Mouse (Mus musculus): ENCODE results near the gene Mpped2. TPM values are rescaled to one million over a fixed set of nuclear protein-coding genes. Genes with fewer than 3 reads are reported as not detected.

Gene Mpped2
- polyA plus RNA-seq, 1 experiment from 2014 or later = 72.3 TPM

DNA sequence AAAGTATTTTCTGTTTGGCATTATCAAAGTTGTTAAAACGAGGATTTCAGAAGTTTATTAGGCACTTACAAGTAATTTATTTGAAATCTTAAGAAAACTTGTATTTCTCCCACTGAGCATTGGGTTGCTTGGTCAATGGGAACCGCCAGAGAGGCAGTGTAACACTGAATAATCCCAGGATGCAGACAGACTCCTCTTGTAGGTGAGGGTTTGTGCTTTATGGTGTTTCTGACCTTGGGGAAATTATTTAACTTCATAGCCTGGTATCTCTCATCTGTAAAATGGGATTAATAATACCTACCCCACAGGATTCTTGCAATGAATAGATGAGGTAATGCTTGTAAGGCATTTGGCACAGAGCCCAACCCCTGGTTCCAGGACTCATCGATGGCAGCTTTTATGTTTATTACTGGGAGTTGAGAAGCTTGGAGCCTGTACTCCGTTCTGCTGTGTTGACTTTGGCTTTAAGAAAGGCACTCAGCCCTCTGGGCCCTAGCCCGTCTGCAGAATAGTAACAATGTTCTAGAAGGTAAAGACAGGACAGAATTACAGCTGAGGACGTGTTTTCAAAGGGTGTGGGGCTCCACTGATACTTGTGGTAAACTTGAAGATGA, 37.0 kb downstream of the Mpped2 start:
- H3K27me3 ChIP-seq (replicated peaks) = no peaks in the 10 kb centered on the region

GRCm38 (mm10) chr2:106730608-106731007, 37.5 kb downstream of the Mpped2 start:
- no peak for ATAC-seq (ENCODE audit: extremely low read depth, insufficient number of reproducible peaks, low FRiP score, low TSS enrichment)

More for the DNA sequence above, 37.0 kb downstream of the Mpped2 start:
- Histone ChIP-seq H3K36me3 (peaks cover 22% of the 10 kb centered on the region), H3K9ac (0 out of 2 replicates have a peak overlapping the region, but pooled peaks have one; percentile 16), H3K4me3 (no peak overlapping the region), H3K4me1 (peaks cover 53% of the 10 kb centered on the region), H3K27ac (replicated peaks) (no peak overlapping the region), H3K4me2 (no peak overlapping the region), H3K9me3 (no peaks in the 10 kb centered on the region)
- no peak for ATAC-seq (ENCODE audit: extremely low read depth, insufficient number of reproducible peaks, low FRiP score, low TSS enrichment)
- WGBS = 47% methylated on average over 6 of the region's 6 CpGs

GRCm38 (mm10) chr2:106731478-106731877, 38.4 kb downstream of the Mpped2 start:
- Histone ChIP-seq H3K27ac (replicated peaks) (no peak overlapping the region), H3K27me3 (replicated peaks) (no peaks in the 10 kb centered on the region), H3K9me3 (no peaks in the 10 kb centered on the region), H3K4me3 (no peak overlapping the region), H3K36me3 (peaks cover 7% of the 10 kb centered on the region; the same call in 1 of the 2 replicates), H3K9ac (no peak overlapping the region), H3K4me2 (no peak overlapping the region), H3K4me1 (peaks cover 61% of the 10 kb centered on the region)
- WGBS = 77% methylated on average over 4 of the region's 4 CpGs
- no peak for ATAC-seq (ENCODE audit: extremely low read depth, insufficient number of reproducible peaks, low FRiP score, low TSS enrichment)

More at GRCm38 (mm10) chr2:106730608-106731007, 37.5 kb downstream of the Mpped2 start:
- Histone ChIP-seq H3K4me2 (no peak overlapping the region), H3K9ac (0 out of 2 replicates have a peak overlapping the region, but pooled peaks have one; percentile 16), H3K36me3 (peaks cover 16% of the 10 kb centered on the region), H3K4me1 (peaks cover 59% of the 10 kb centered on the region), H3K4me3 (no peak overlapping the region), H3K27me3 (replicated peaks) (no peaks in the 10 kb centered on the region), H3K9me3 (no peaks in the 10 kb centered on the region), H3K27ac (replicated peaks) (no peak overlapping the region)
- WGBS = 68% methylated on average over 8 of the region's 8 CpGs

DNA sequence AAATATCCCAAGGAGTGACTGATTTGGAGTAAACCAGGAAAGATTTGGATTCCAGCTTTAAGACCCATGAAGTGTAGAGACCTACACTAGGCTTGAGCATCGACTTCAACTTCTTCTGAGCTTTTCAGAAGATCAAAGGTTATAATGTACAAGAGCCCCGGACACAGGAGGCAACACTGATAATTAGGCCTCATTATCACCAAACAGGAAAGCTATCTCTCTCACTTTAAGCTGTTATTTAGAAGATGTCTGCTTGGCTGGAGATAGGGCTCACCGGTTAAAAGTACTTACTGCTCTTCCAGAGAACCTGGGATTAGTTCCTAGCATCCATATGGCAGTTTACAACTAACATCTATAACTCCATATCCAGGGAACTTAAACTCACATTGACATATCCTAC, 39.1 kb downstream of the Mpped2 start:
- Histone ChIP-seq H3K27ac (replicated peaks) (no peak overlapping the region), H3K4me3 (no peak overlapping the region), H3K9me3 (no peaks in the 10 kb centered on the region), H3K27me3 (replicated peaks) (no peaks in the 10 kb centered on the region), H3K4me1 (peaks cover 61% of the 10 kb centered on the region), H3K4me2 (no peak overlapping the region), H3K9ac (no peak overlapping the region), H3K36me3 (0 out of 2 replicates have a peak, but pooled peaks cover under 1% of the 10 kb centered on the region)
- ATAC-seq (ENCODE audit: extremely low read depth, insufficient number of reproducible peaks, low FRiP score, low TSS enrichment) = no peak
- 14% methylated on average over 3 of the region's 3 CpGs for WGBS

DNA sequence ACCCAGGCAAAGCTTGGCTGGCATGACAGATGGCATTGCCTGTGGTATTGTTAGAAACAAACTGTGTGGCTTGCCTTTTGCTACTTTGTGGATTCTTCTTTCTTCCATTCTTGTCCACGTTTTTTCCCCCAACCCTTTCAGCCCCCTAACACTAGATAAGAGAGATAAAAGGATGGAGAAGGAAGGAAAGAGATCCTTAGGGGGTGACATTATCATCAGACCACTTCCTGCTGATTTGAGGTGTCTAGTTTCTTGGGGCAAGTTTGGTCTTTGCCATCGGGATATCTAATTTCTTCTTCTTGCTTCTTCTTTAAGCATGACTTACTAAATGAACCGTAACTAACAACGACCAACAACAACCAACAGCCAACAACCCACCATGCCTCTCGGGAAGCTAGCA, 40.3 kb downstream of the Mpped2 start:
- Histone ChIP-seq H3K27me3 (replicated peaks) (no peaks in the 10 kb centered on the region), H3K4me1 (peaks cover 61% of the 10 kb centered on the region), H3K4me3 (no peak overlapping the region), H3K4me2 (no peak overlapping the region), H3K27ac (replicated peaks) (no peak overlapping the region), H3K9me3 (no peaks in the 10 kb centered on the region), H3K9ac (no peak overlapping the region), H3K36me3 (no peaks in the 10 kb centered on the region)
- 45% methylated on average over 5 of the region's 5 CpGs for WGBS
- no peak for ATAC-seq (ENCODE audit: extremely low read depth, insufficient number of reproducible peaks, low FRiP score, low TSS enrichment)

DNA sequence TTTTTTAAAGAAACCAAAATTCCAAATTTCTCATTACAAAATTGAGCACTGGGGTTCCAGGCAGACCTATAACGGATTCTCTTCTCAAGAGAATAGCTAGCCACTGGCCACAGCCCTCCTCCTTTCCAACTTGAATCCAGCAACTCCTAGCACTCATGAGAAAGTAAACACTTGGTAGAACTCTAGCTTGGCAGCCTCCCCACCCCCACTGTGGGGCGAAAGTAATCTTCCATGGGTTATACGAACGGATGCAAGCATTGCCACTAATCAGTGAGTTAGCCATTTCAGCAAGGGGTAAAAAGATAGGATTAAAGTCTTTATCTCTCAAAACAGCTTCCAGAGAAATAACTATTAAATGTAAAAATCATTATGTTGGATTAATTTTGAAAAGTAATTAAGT, 40.9 kb downstream of the Mpped2 start:
- H3K27me3 ChIP-seq (replicated peaks) = no peaks in the 10 kb centered on the region
- no peak overlapping the region for H3K9ac ChIP-seq
- 43% methylated on average over 4 of the region's 4 CpGs for WGBS
- ATAC-seq (ENCODE audit: extremely low read depth, insufficient number of reproducible peaks, low FRiP score, low TSS enrichment) = no peak
- H3K4me1 ChIP-seq = peaks cover 61% of the 10 kb centered on the region
- H3K36me3 ChIP-seq = 0 out of 2 replicates have a peak, but pooled peaks cover 2% of the 10 kb centered on the region
- H3K27ac ChIP-seq (replicated peaks) = no peak overlapping the region
- H3K4me2 ChIP-seq = no peak overlapping the region
- no peaks in the 10 kb centered on the region for H3K9me3 ChIP-seq
- H3K4me3 ChIP-seq = no peak overlapping the region

DNA sequence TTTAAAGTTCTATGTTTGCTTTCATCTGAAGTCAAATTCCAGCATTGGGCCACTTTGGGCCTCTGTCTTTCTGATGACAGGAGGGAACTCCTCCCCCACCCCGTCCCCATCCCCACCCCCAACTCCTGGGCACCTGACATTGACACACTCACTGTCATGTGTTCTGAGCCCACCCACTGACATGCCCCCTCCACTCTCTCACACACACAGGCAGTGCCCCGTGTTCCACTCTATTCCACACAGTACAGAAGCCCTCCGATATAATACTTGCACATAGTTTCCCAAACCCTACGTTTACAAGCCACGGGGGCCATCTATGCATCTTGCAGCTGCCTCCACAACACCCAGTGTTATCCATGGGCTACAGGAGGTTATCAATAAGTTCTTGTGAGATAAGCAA, 42.1 kb downstream of the Mpped2 start:
- H3K27me3 ChIP-seq (replicated peaks) = no peaks in the 10 kb centered on the region
- no peaks in the 10 kb centered on the region for H3K9me3 ChIP-seq
- H3K36me3 ChIP-seq = 0 out of 2 replicates have a peak, but pooled peaks cover 3% of the 10 kb centered on the region
- H3K4me3 ChIP-seq = no peak overlapping the region
- no peak overlapping the region for H3K9ac ChIP-seq
- no peak overlapping the region for H3K4me2 ChIP-seq
- no peak for ATAC-seq (ENCODE audit: extremely low read depth, insufficient number of reproducible peaks, low FRiP score, low TSS enrichment)
- no peak overlapping the region for H3K27ac ChIP-seq (replicated peaks)
- 60% methylated on average over 5 of the region's 5 CpGs for WGBS
- peaks cover 52% of the 10 kb centered on the region for H3K4me1 ChIP-seq

DNA sequence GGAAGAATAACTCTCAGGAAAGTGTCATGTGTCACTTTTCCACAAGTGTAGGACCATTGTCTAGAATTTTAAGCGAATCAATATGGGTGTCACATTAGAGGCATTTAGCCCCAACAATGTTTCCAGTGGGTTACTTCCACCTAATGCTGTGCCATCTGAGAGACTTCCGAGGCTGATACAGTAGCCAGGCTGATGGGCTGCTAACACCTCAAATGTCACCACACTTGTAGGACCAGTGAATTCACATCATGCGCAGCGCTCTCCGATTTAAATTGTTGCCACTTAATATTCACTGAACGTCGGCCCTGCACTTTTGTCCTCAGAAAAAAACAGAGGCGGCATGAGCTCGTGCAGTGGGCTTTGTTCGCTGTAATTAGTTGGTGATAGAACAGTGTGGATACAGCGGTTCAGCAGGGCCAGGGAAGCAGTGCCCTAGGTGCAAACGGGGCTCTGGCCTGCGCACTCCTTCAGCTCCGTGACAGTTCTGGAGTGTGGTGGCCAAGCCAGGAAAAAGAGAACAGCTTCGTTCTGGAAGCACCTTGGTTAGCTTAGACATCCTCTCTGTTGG, 42.8 kb downstream of the Mpped2 start:
- Histone ChIP-seq H3K36me3 (0 out of 2 replicates have a peak, but pooled peaks cover 3% of the 10 kb centered on the region), H3K4me1 (peaks cover 46% of the 10 kb centered on the region), H3K4me2 (no peak overlapping the region), H3K9ac (no peak overlapping the region), H3K4me3 (no peak overlapping the region), H3K9me3 (no peaks in the 10 kb centered on the region), H3K27ac (replicated peaks) (no peak overlapping the region), H3K27me3 (replicated peaks) (no peaks in the 10 kb centered on the region)
- no peak for ATAC-seq (ENCODE audit: extremely low read depth, insufficient number of reproducible peaks, low FRiP score, low TSS enrichment)
- WGBS = 79% methylated on average over 15 of the region's 15 CpGs

DNA sequence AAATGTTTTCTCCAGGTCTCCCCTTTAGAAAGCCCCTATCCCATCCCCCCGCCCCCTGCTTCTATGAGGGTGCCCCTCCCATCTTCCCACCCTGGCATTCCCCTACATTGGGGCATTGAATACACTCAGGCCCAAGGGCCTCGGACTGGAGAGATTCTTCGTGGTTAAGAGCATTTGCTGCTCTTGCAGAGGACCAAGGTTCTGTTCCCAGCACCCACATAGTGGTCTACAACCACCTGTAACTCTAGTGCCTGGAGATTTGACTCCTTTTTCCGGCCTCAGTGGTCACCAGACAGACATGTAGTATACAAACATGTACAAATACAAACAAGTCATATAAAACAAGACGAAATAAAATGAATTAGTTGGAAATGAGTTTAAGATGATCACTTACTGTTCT, 45.9 kb downstream of the Mpped2 start:
- Histone ChIP-seq H3K4me1 (peaks cover 16% of the 10 kb centered on the region), H3K9ac (no peak overlapping the region), H3K4me3 (no peak overlapping the region), H3K27ac (replicated peaks) (no peak overlapping the region), H3K36me3 (0 out of 2 replicates have a peak, but pooled peaks cover 9% of the 10 kb centered on the region), H3K27me3 (replicated peaks) (no peaks in the 10 kb centered on the region), H3K9me3 (no peaks in the 10 kb centered on the region), H3K4me2 (no peak overlapping the region)
- WGBS = 82% methylated on average over 5 of the region's 5 CpGs
- ATAC-seq (ENCODE audit: extremely low read depth, insufficient number of reproducible peaks, low FRiP score, low TSS enrichment) = no peak

- Histone ChIP-seq H3K9ac (no peak overlapping the region), H3K4me3 (no peak overlapping the region), H3K27ac (replicated peaks) (no peak overlapping the region), H3K27me3 (replicated peaks) (no peaks in the 10 kb centered on the region), H3K9me3 (no peaks in the 10 kb centered on the region), H3K4me2 (no peak overlapping the region), H3K4me1 (peaks cover 4% of the 10 kb centered on the region; the same call in 1 of the 2 replicates), H3K36me3 (peaks cover 14% of the 10 kb centered on the region)
- 82% methylated on average over 4 of the region's 4 CpGs for WGBS
- ATAC-seq (ENCODE audit: extremely low read depth, insufficient number of reproducible peaks, low FRiP score, low TSS enrichment) = no peak
Measured at GRCm38 (mm10) chr2:106744086-106744485, 51.0 kb downstream of the Mpped2 start.

GRCm38 (mm10) chr2:106744601-106745000, 51.5 kb downstream of the Mpped2 start:
- no peak overlapping the region for H3K4me2 ChIP-seq

GRCm38 (mm10) chr2:106745364-106745763, 52.3 kb downstream of the Mpped2 start:
- Histone ChIP-seq H3K4me1 (peaks cover 9% of the 10 kb centered on the region; the same call in 1 of the 2 replicates), H3K27ac (replicated peaks) (no peak overlapping the region), H3K4me2 (no peak overlapping the region), H3K36me3 (peaks cover 14% of the 10 kb centered on the region), H3K9ac (no peak overlapping the region), H3K9me3 (no peaks in the 10 kb centered on the region), H3K27me3 (replicated peaks) (no peaks in the 10 kb centered on the region), H3K4me3 (no peak overlapping the region)
- 79% methylated on average over 1 of the region's 1 CpGs for whole genome bisulfite sequencing
- no peak for ATAC-seq (ENCODE audit: extremely low read depth, insufficient number of reproducible peaks, low FRiP score, low TSS enrichment)

More at GRCm38 (mm10) chr2:106744601-106745000, 51.5 kb downstream of the Mpped2 start:
- peaks cover 4% of the 10 kb centered on the region; the same call in 1 of the 2 replicates for H3K4me1 ChIP-seq
- peaks cover 14% of the 10 kb centered on the region for H3K36me3 ChIP-seq
- H3K9ac ChIP-seq = no peak overlapping the region
- no peak for ATAC-seq (ENCODE audit: extremely low read depth, insufficient number of reproducible peaks, low FRiP score, low TSS enrichment)
- H3K4me3 ChIP-seq = no peak overlapping the region
- 75% methylated on average over 14 of the region's 14 CpGs for WGBS
- no peaks in the 10 kb centered on the region for H3K27me3 ChIP-seq (replicated peaks)
- H3K27ac ChIP-seq (replicated peaks) = no peak overlapping the region
- H3K9me3 ChIP-seq = no peaks in the 10 kb centered on the region

Data from heart, embryonic 13.5 days (tissue).